Mouse (Mus musculus) MEL (cell line): ENCODE data around the gene Lhx1. TPM values are rescaled to one million over a fixed set of nuclear protein-coding genes. Genes with fewer than 3 reads are reported as not detected.

ENCODE experiments used
- DNase-seq: peaks from one replicate; pipeline ENCODE4 v3.0.0; 2011; ENCODE audit warnings: low read depth, low spot score
- H3K27ac ChIP-seq: 2 replicates; pipeline ENCODE4 v1.5.1; 2012; ENCODE audit warnings: low read depth, mild to moderate bottlenecking, control low read depth, low read length, moderate library complexity; ENCODE audit not compliant: control insufficient read depth
- H3K27me3 ChIP-seq, 2 experiments: fragments of 150-350 bp in 1 of 2; sonication (generic) in 1 of 2; 2 replicates each; pipeline ENCODE4 v1.6.1; 2012; ENCODE audit warnings: low read length in 2 of 2, mild to moderate bottlenecking in 2 of 2, improper control_type of control experiment in 1 of 2, moderate library complexity in 1 of 2; ENCODE audit not compliant: insufficient read depth in 2 of 2, control insufficient read depth in 1 of 2
- H3K36me3 ChIP-seq, 2 experiments: 2 replicates each; pipeline ENCODE4 v1.6.1; 2012 to 2014; ENCODE audit warnings: low read length in 2 of 2, improper control_type of control experiment in 1 of 2, inconsistent platforms in 1 of 2, mild to moderate bottlenecking in 1 of 2; ENCODE audit not compliant: insufficient read depth in 2 of 2, control insufficient read depth in 1 of 2
- H3K4me1 ChIP-seq, 2 experiments: fragments of 150-350 bp in 1 of 2; sonication (generic) in 1 of 2; 2 replicates each; pipeline ENCODE4 v1.6.1; 2012; ENCODE audit warnings: low read length in 2 of 2, improper control_type of control experiment in 1 of 2, mild to moderate bottlenecking in 1 of 2; ENCODE audit not compliant: insufficient read depth in 2 of 2, control insufficient read depth in 1 of 2
- H3K4me3 ChIP-seq, 2 experiments: fragments of 150-350 bp in 1 of 2; sonication (generic) in 1 of 2; 2 replicates each; pipeline ENCODE4 v1.5.1; 2012; ENCODE audit warnings: low read depth in 2 of 2, low read length in 2 of 2, mild to moderate bottlenecking in 2 of 2, moderate library complexity in 2 of 2, control low read depth in 1 of 2, improper control_type of control experiment in 1 of 2; ENCODE audit not compliant: control insufficient read depth in 1 of 2, insufficient read depth in 1 of 2
- H3K79me2 ChIP-seq: 2 replicates; pipeline ENCODE4 v1.6.1; 2012; ENCODE audit warnings: mild to moderate bottlenecking, low read length, moderate library complexity; ENCODE audit not compliant: control insufficient read depth, poor library complexity, insufficient read depth
- H3K9ac ChIP-seq: 2 replicates; pipeline ENCODE4 v1.6.1; 2012; ENCODE audit warnings: low read depth, mild to moderate bottlenecking, control low read depth, low read length, moderate library complexity; ENCODE audit not compliant: control insufficient read depth, poor library complexity, severe bottlenecking
- H3K9me3 ChIP-seq: fragments of 150-350 bp; sonication (generic); replicated peaks from 2 replicates; pipeline ENCODE4 v1.6.1; 2012; ENCODE audit warnings: mild to moderate bottlenecking, low read length, improper control_type of control experiment, moderate library complexity; ENCODE audit not compliant: insufficient read depth
- CHD1 ChIP-seq: IDR thresholded peaks from 2 replicates; pipeline ENCODE4 v1.6.1; 2012; ENCODE audit warnings: low read depth, mild to moderate bottlenecking, inconsistent platforms, low read length, improper control_type of control experiment
- ELF1 ChIP-seq: IDR thresholded peaks from 2 replicates; pipeline ENCODE4 v1.6.1; 2014; ENCODE audit warnings: low read depth, mild to moderate bottlenecking, inconsistent platforms, low read length, improper control_type of control experiment, moderate library complexity
- EP300 ChIP-seq, 2 experiments: IDR thresholded peaks; 2 replicates each; pipeline ENCODE4 v1.6.1; 2011; ENCODE audit warnings: improper control_type of control experiment in 2 of 2, low read length in 2 of 2, low read depth in 1 of 2, mild to moderate bottlenecking in 1 of 2
- ETS1 ChIP-seq: IDR thresholded peaks from 2 replicates; pipeline ENCODE4 v1.6.1; 2012; ENCODE audit warnings: low read depth, mild to moderate bottlenecking, inconsistent platforms, low read length, improper control_type of control experiment, moderate library complexity
- GABPA ChIP-seq: IDR thresholded peaks from 2 replicates; pipeline ENCODE4 v1.6.1; 2012; ENCODE audit warnings: low read depth, mild to moderate bottlenecking, inconsistent platforms, low read length, improper control_type of control experiment, moderate library complexity
- GATA1 ChIP-seq: IDR thresholded peaks from 2 replicates; pipeline ENCODE4 v1.6.1; 2011; ENCODE audit warnings: low read depth, low read length, improper control_type of control experiment
- MAZ ChIP-seq: IDR thresholded peaks from 2 replicates; pipeline ENCODE4 v1.6.1; 2012; ENCODE audit warnings: low read depth, mild to moderate bottlenecking, inconsistent platforms, low read length, improper control_type of control experiment
- NRF1 ChIP-seq: IDR thresholded peaks from 2 replicates; pipeline ENCODE4 v1.6.1; 2014; ENCODE audit warnings: low read depth, mild to moderate bottlenecking, inconsistent platforms, low read length, improper control_type of control experiment, moderate library complexity; ENCODE audit not compliant: poor library complexity, insufficient read depth, severe bottlenecking
- RCOR1 ChIP-seq: IDR thresholded peaks from 2 replicates; pipeline ENCODE4 v1.6.1; 2012; ENCODE audit warnings: low read depth, mild to moderate bottlenecking, inconsistent platforms, low read length, improper control_type of control experiment
- SIN3A ChIP-seq: IDR thresholded peaks from 2 replicates; pipeline ENCODE4 v1.6.1; 2012; ENCODE audit warnings: low read length, improper control_type of control experiment, inconsistent platforms
- TBP ChIP-seq: IDR thresholded peaks from 2 replicates; pipeline ENCODE4 v1.8.0; 2011; ENCODE audit warnings: low read depth, low read length, improper control_type of control experiment
- USF1 ChIP-seq: IDR thresholded peaks from 2 replicates; pipeline ENCODE4 v1.6.1; 2014; ENCODE audit warnings: low read depth, mild to moderate bottlenecking, inconsistent platforms, low read length, improper control_type of control experiment, moderate library complexity
- ZKSCAN1 ChIP-seq: IDR thresholded peaks from 2 replicates; pipeline ENCODE4 v1.6.1; 2012; ENCODE audit warnings: low read depth, mild to moderate bottlenecking, inconsistent platforms, low read length, improper control_type of control experiment, moderate library complexity
- ZNF384 ChIP-seq: IDR thresholded peaks from 2 replicates; pipeline ENCODE4 v1.6.1; 2012; ENCODE audit warnings: low read depth, mild to moderate bottlenecking, inconsistent platforms, low read length, improper control_type of control experiment
- polyA plus RNA-seq, 2 experiments: library from polyadenylated mRNA; stranded (reverse) in 1 of 2; unstranded in 1 of 2; fragments of >175 nt in 1 of 2; fragments of >200 nt in 1 of 2; gene quantifications; 2 replicates each; pipeline versions ENCODE4 v1.2.1 to v1.2.4; 2012; ENCODE audit warnings: low replicate concordance in 2 of 2, low read depth in 1 of 2; ENCODE audit not compliant: insufficient read length in 2 of 2, insufficient read depth in 1 of 2, missing spikeins in 1 of 2
- total RNA-seq: library from RNA; depleted of rRNA; stranded (reverse); fragments of 300-350 nt; gene quantifications from 2 replicates; pipeline ENCODE4 v1.2.3, GENCODE M21; 2012; rRNA removed

Gene Lhx1
- total and polyA plus RNA-seq, 3 experiments = not detected

DNA sequence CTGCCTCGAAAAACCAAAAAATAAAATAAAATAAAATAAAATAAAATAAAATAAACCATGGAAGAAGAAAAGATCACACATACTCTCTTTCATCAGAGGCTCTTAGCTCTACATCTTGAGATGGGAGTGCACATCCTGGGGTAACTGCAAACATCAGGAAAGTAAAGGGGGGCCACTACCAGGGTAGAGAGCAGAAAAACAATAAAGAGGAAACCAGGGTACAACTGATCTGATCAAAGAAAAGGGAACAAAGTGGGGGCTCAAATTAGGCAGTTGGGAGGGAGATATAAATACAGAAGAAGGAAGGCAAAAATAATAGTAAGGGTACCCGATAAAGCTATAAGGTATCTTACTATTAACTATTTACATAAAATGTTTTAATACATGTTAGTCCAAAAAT, 48.7 kb downstream of the Lhx1 start (continued):
- TF ChIP-seq USF1 = no peak

GRCm38 (mm10) chr11:84475991-84476390, 49.3 kb downstream of the Lhx1 start:
- H3K4me1 ChIP-seq = peaks cover 25 to 35% of the 10 kb centered on the region in 2 experiments
- H3K36me3 ChIP-seq = peaks cover 15 to 64% of the 10 kb centered on the region in 2 experiments
- peaks cover 29% of the 10 kb centered on the region for H3K79me2 ChIP-seq

DNA sequence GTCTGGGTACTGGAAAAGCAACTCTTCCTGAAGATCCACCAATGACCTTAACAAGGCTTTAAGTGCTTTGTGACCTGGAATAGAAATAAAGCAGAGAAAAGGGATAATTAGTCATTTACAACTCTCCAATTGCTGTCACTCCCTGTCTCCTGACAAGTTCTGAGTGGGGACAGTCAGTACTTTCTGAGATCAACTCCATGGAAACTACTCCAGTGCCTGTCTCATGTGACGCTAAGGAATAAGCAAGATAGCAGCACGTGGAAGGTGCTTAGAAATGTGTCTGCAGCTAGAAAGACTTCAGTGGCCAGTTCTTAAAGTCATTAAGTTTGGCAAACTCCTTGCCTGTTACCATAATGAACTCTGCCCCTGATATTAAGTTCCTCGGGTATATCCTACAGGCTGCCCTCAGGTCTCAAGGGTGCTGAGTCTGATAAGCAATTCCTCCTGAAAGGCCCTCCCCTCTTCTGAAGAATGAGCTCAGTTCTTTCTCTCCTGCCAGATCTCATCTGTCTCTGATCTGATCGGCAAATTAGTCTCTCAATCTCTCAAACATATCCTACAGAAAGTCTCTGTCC, 52.2 kb downstream of the Lhx1 start:
- no peak overlapping the region for H3K27ac ChIP-seq
- H3K27me3 ChIP-seq = no peaks in the 10 kb centered on the region
- H3K4me1 ChIP-seq = peaks cover 23% of the 10 kb centered on the region in 2 experiments
- DNase-seq = peak; percentile 45
- no peak overlapping the region for H3K4me3 ChIP-seq
- no peaks in the 10 kb centered on the region for H3K9me3 ChIP-seq
- H3K9ac ChIP-seq = no peak overlapping the region
- peaks cover 19% of the 10 kb centered on the region for H3K79me2 ChIP-seq
- TF ChIP-seq MAZ (0 out of 2 replicates have a peak, but pooled peaks have one; percentile 32), NRF1 (no peak), RCOR1 (no peak), SIN3A (no peak), GATA1 (peak; percentile 49), ETS1 (0 out of 2 replicates have a peak, but pooled peaks have one; percentile 23), CHD1 (no peak), ELF1 (no peak), USF1 (no peak)
- H3K36me3 ChIP-seq = peaks cover 26 to 50% of the 10 kb centered on the region in 2 experiments

More at GRCm38 (mm10) chr11:84475991-84476390, 49.3 kb downstream of the Lhx1 start:
- H3K27me3 ChIP-seq = no peaks in the 10 kb centered on the region
- TF ChIP-seq ZKSCAN1 (peak; percentile 55; the same call in 1 of the 2 replicates), ETS1 (0 out of 2 replicates have a peak, but pooled peaks have one; percentile 28), GABPA (no peak), EP300 (IDR thresholded peaks at IDR 0.05; ENCODE audit: low read depth in 1 of 2, low read length in 2 of 2) (peak in 1 of 2 experiments; percentile 48; a peak in 1 of 4 replicates), GATA1 (peak; percentile 51; the same call in 1 of the 2 replicates), ZNF384 (peak; percentile 98), TBP (no peak; the same call in 1 of the 2 replicates)
- peak overlapping the region; percentile 55 for H3K9ac ChIP-seq
- H3K9me3 ChIP-seq = no peaks in the 10 kb centered on the region
- peak overlapping the region; percentile 90 for H3K27ac ChIP-seq
- peak; percentile 75 for DNase-seq
- H3K4me3 ChIP-seq = peak overlapping the region; percentile 32 to 50

Other genes starting within 250 kb of the Lhx1 start
- gene Aatf, start 12.0 kb downstream of the Lhx1 start, total RNA-seq = 213 and 243 TPM in 2 replicates
- 100 to 1,000 TPM in 1 of 2 experiments, not detected in 1; 187 TPM for gene Aatf, start 12.0 kb downstream of the Lhx1 start, polyA plus RNA-seq